Comparison of ENCODE assay signal across 12 mouse cellular contexts in genomic region chr7:5101066-5101663, GRCm38 (mm10). TPM values are rescaled to one million over a fixed set of nuclear protein-coding genes. Genes with fewer than 3 reads are reported as not detected.
A peak's percentile ranks its signal among the peaks of the same experiment; 100 is the strongest.
DNase-seq lines count a peak whose midpoint lies in the region.
"Had no signal": no experiment of that assay in that cellular context is flagged by ENCODE, and none has a peak within 500 bp of the region (broad histone marks: within the 10 kb centered on the region; RNA-seq: fewer than 3 reads in every experiment).

No protein-coding gene starts in this region.

- H3K79me2 ChIP-seq in macrophage (ENCODE audit: inconsistent target) = no peaks in the 10 kb centered on the region

- peak; percentile 39 to 73 for DNase-seq in heart, adult 9 months (ENCODE audit: low spot score in 2 of 2)
- no peak for DNase-seq in heart, embryonic 10.5 days (ENCODE audit: low spot score)
- DNase-seq in spleen, adult 18-20 months = peak; percentile 43 to 44
- no peak for DNase-seq in spleen, adult 12 weeks (ENCODE audit: low spot score)
- no peak for DNase-seq in frontal cortex, adult 2 months (ENCODE audit: extremely low spot score in 1 of 2, low spot score in 1 of 2)
- no peak for DNase-seq in kidney, postnatal 25 days
- DNase-seq in gastrocnemius, postnatal 14 days = no peak
- DNase-seq: layer of hippocampus, postnatal 36 days had no signal

- no peak overlapping the region for H3K4me3 ChIP-seq in heart, embryonic 10.5 days
- no peak overlapping the region for H3K4me3 ChIP-seq in macrophage (ENCODE audit: inconsistent target)
- H3K4me3 ChIP-seq: heart, embryonic 13.5 days had no signal

- H3K9me3 ChIP-seq in heart, embryonic 10.5 days = no peaks in the 10 kb centered on the region
- H3K9me3 ChIP-seq: heart, embryonic 13.5 days had no signal

- no peaks in the 10 kb centered on the region for H3K4me1 ChIP-seq in heart, embryonic 10.5 days
- H3K4me1 ChIP-seq: heart, embryonic 13.5 days had no signal

- peaks cover 31% of the 10 kb centered on the region for H3K36me3 ChIP-seq in heart, embryonic 10.5 days
- H3K36me3 ChIP-seq in macrophage (ENCODE audit: inconsistent target) = peaks cover 26% of the 10 kb centered on the region

- no peak overlapping the region for H3K27ac ChIP-seq in heart, embryonic 10.5 days
- H3K27ac ChIP-seq in macrophage = peak overlapping the region; percentile 85
- H3K27ac ChIP-seq: heart, embryonic 13.5 days had no signal

- no peaks in the 10 kb centered on the region for H3K27me3 ChIP-seq in heart, embryonic 10.5 days (ENCODE audit: insufficient read depth, poor library complexity, severe bottlenecking)
- H3K27me3 ChIP-seq: heart, embryonic 13.5 days had no signal

- intact Hi-C loops in gastrocnemius, postnatal 14 days (cut with DNase I; ENCODE audit: low total_unique reads) = no loop called here

- 84% methylated on average over 10 of the region's 10 CpGs for WGBS in heart, embryonic 10.5 days
- WGBS in macrophage (ENCODE audit: missing documents) = 4% methylated on average over 10 of the region's 10 CpGs

RNA-seq across cellular contexts. Expression of gene Rfpl4, which starts 15.6 kb away (rescaled TPM):
- polyA plus RNA-seq in heart, embryonic 10.5 days (2016; fragmentation: Nextera tagmentation; extraction: Ambion mirVana) = not detected in 2 replicates
- total RNA-seq in macrophage (2018; cell fraction: chromatin; rRNA removed) = not detected
- not detected for total RNA-seq in macrophage (2018; cell fraction: cytosol; rRNA removed)
- not detected for total RNA-seq in macrophage (2018; cell fraction: nucleus; rRNA removed)
- not detected in 3 replicates for polyA plus RNA-seq in macrophage (2018)
- not detected in 2 replicates for polyA plus RNA-seq in frontal cortex, adult 2 months (2012; rRNA removed)
- not detected for total RNA-seq in gastrocnemius, postnatal 14 days (2021)
- total RNA-seq: layer of hippocampus, postnatal 36 days had no signal
- polyA plus RNA-seq: intestine, postnatal 0 days had no signal

RNA-seq across cellular contexts. Expression of gene Epn1, which starts 21.1 kb away (rescaled TPM):
- polyA plus RNA-seq in heart, embryonic 10.5 days (2016; fragmentation: Nextera tagmentation; extraction: Ambion mirVana) = 53.8 and 57.3 TPM in 2 replicates
- total RNA-seq in macrophage (2018; cell fraction: chromatin; rRNA removed) = 100 to 1,000 TPM in 13 of 26 experiments, 10 to 100 TPM in 13; 39.2 to 176 (median 99.5) TPM
- 100 to 1,000 TPM in 25 of 26 experiments, 10 to 100 TPM in 1; 88.5 to 168 (median 131) TPM for total RNA-seq in macrophage (2018; cell fraction: cytosol; rRNA removed)
- 100 to 1,000 TPM in 16 of 26 experiments, 10 to 100 TPM in 10; 52.8 to 179 (median 117) TPM for total RNA-seq in macrophage (2018; cell fraction: nucleus; rRNA removed)
- polyA plus RNA-seq in macrophage (2018) = 84.6 to 130 TPM (median 119 TPM) in 3 replicates
- 387 and 425 TPM in 2 replicates for polyA plus RNA-seq in frontal cortex, adult 2 months (2012; rRNA removed)
- total RNA-seq in gastrocnemius, postnatal 14 days (2021) = 100 to 1,000 TPM; 100 to 107 TPM

RNA-seq across cellular contexts. Expression of gene Rasl2-9, which starts 24.6 kb away (rescaled TPM):
- 0.88 and 1.9 TPM in 2 replicates for polyA plus RNA-seq in heart, embryonic 10.5 days (2016; fragmentation: Nextera tagmentation; extraction: Ambion mirVana)
- total RNA-seq in macrophage (2018; cell fraction: chromatin; rRNA removed) = 1 to 10 TPM in 2 of 26 experiments, under 1 TPM in 1, not detected in 23; 0.98 to 1.5 (median 1.1) TPM
- under 1 TPM in 23 of 26 experiments, not detected in 3; 0.10 to 0.69 (median 0.36) TPM for total RNA-seq in macrophage (2018; cell fraction: cytosol; rRNA removed)
- total RNA-seq in macrophage (2018; cell fraction: nucleus; rRNA removed) = 1 to 10 TPM in 4 of 26 experiments, under 1 TPM in 4, not detected in 18; 0.56 to 2.1 (median 1.1) TPM
- polyA plus RNA-seq in macrophage (2018) = 0.32 to 1.4 TPM (median 0.40 TPM) in 3 replicates
- polyA plus RNA-seq in frontal cortex, adult 2 months (2012; rRNA removed) = 0.40 and 0.61 TPM in 2 replicates
- total RNA-seq in gastrocnemius, postnatal 14 days (2021) = 1 to 10 TPM; 1.4 to 1.7 TPM
- total RNA-seq: layer of hippocampus, postnatal 36 days had no signal
- polyA plus RNA-seq: forebrain, embryonic 16.5 days had no signal

RNA-seq across cellular contexts. Expression of gene U2af2, which starts 39.2 kb away (rescaled TPM):
- polyA plus RNA-seq in heart, embryonic 10.5 days (2016; fragmentation: Nextera tagmentation; extraction: Ambion mirVana) = 107 and 121 TPM in 2 replicates
- 100 to 1,000 TPM; 468 to 929 (median 653) TPM for total RNA-seq in macrophage (2018; cell fraction: chromatin; rRNA removed)
- 100 to 1,000 TPM in 13 of 26 experiments, 10 to 100 TPM in 13; 71.7 to 122 (median 101) TPM for total RNA-seq in macrophage (2018; cell fraction: cytosol; rRNA removed)
- 100 to 1,000 TPM; 190 to 472 (median 318) TPM for total RNA-seq in macrophage (2018; cell fraction: nucleus; rRNA removed)
- polyA plus RNA-seq in macrophage (2018) = 93.4 to 180 TPM (median 101 TPM) in 3 replicates
- 225 and 229 TPM in 2 replicates for polyA plus RNA-seq in frontal cortex, adult 2 months (2012; rRNA removed)
- total RNA-seq in gastrocnemius, postnatal 14 days (2021) = 10 to 100 TPM; 52.0 to 62.2 TPM

RNA-seq across cellular contexts. Expression of gene Vmn1r55, which starts 48.3 kb away (rescaled TPM):
- not detected in 2 replicates for polyA plus RNA-seq in heart, embryonic 10.5 days (2016; fragmentation: Nextera tagmentation; extraction: Ambion mirVana)
- total RNA-seq in macrophage (2018; cell fraction: chromatin; rRNA removed) = not detected
- not detected for total RNA-seq in macrophage (2018; cell fraction: cytosol; rRNA removed)
- not detected for total RNA-seq in macrophage (2018; cell fraction: nucleus; rRNA removed)
- polyA plus RNA-seq in macrophage (2018) = not detected in 3 replicates
- not detected in 2 replicates for polyA plus RNA-seq in frontal cortex, adult 2 months (2012; rRNA removed)
- not detected for total RNA-seq in gastrocnemius, postnatal 14 days (2021)
- total RNA-seq: layer of hippocampus, postnatal 36 days had no signal
- polyA plus RNA-seq: forebrain, embryonic 16.5 days; intestine, postnatal 0 days had no signal

Comparison
In these comparisons a context has a peak if more than half of its experiments do, and no peak if none do; other contexts are left out.
1. DNase-seq: peak in heart, adult 9 months (2 of 2) and spleen, adult 18-20 months (2 of 2); none in heart, embryonic 10.5 days (single experiment), spleen, adult 12 weeks (single experiment), frontal cortex, adult 2 months (0 of 2), kidney, postnatal 25 days (0 of 2) and gastrocnemius, postnatal 14 days (single experiment).